Mouse (Mus musculus): Measurements from ENCODE around the gene Igfbp7. TPM values are rescaled to one million over a fixed set of nuclear protein-coding genes. Genes with fewer than 3 reads are reported as not detected.

The Igfbp7 gene
- total and polyA plus RNA-seq, 3 experiments: 0.07 TPM; not detected in 2

DNA sequence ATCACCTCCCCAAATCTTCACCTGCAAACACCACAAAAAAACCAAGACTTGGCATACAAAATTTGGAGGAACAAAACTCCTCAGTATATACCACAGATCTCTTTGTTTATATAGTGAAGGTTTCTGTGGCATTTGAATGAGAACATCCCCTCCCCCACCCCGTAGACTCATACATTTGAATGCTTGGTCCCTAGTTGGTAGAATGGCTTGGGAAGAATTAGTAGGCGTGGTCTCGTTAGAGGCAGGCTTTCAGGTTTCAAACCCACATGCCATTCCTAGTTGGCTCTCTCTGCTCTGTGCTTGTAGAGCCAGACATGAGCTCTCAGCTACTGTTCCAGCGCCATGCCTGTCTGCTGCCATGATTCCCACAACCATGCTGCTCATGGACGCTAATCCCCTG, 26.2 kb downstream of the Igfbp7 start:
- TF ChIP-seq MAX (IDR thresholded peaks at IDR 0.05; ENCODE audit: low read length) (no peak), BHLHE40 (IDR thresholded peaks at IDR 0.05; ENCODE audit: borderline replicate concordance, low read depth, low read length) (no peak), ETS1 (IDR thresholded peaks at IDR 0.05; ENCODE audit: low read depth, low read length) (no peak), SIN3A (IDR thresholded peaks at IDR 0.05; ENCODE audit: low read length) (no peak), E2F4 (IDR thresholded peaks at IDR 0.05; ENCODE audit: borderline replicate concordance, low read depth, low read length) (no peak), MXI1 (IDR thresholded peaks at IDR 0.05; ENCODE audit: low read depth, low read length) (no peak), TAL1 (IDR thresholded peaks at IDR 0.05; ENCODE audit: low read length) (no peak), SMC3 (IDR thresholded peaks at IDR 0.05; ENCODE audit: low read depth, low read length) (no peak), POLR2AphosphoS5 (IDR thresholded peaks at IDR 0.05; ENCODE audit: borderline replicate concordance, low read depth, low read length) (no peak), CTCF (IDR thresholded peaks at IDR 0.05 in 2 of 3, conservative IDR thresholded peaks at IDR 0.05 in 1 of 3; ENCODE audit: control insufficient read depth in 1 of 3, insufficient read depth in 1 of 3, low read depth in 2 of 3, low read length in 3 of 3, poor library complexity in 1 of 3, severe bottlenecking in 1 of 3) (no peak), USF1 (IDR thresholded peaks at IDR 0.05; ENCODE audit: low read depth, low read length) (no peak), MAFK (IDR thresholded peaks at IDR 0.05; ENCODE audit: borderline replicate concordance, low read depth, low read length) (no peak), POLR2AphosphoS2 (IDR thresholded peaks at IDR 0.05; ENCODE audit: low read length) (no peak), GABPA (IDR thresholded peaks at IDR 0.05; ENCODE audit: low read depth, low read length) (no peak), HCFC1 (IDR thresholded peaks at IDR 0.05; ENCODE audit: low read depth, low read length) (no peak)
- Histone ChIP-seq H3K27ac (ENCODE audit: control insufficient read depth, low read depth, low read length) (no peak overlapping the region), H3K4me3 (ENCODE audit: control insufficient read depth in 1 of 2, insufficient read depth in 1 of 2, low read depth in 2 of 2, low read length in 2 of 2) (no peak overlapping the region), H3K9me3 (replicated peaks; ENCODE audit: insufficient read depth, low read length) (no peaks in the 10 kb centered on the region), H3K79me2 (ENCODE audit: control insufficient read depth, insufficient read depth, low read length, poor library complexity) (no peaks in the 10 kb centered on the region), H3K36me3 (ENCODE audit: control insufficient read depth in 1 of 2, insufficient read depth in 2 of 2, low read length in 2 of 2) (no peaks in the 10 kb centered on the region), H3K27me3 (ENCODE audit: control insufficient read depth in 1 of 2, insufficient read depth in 2 of 2, low read length in 2 of 2) (no peaks in the 10 kb centered on the region), H3K9ac (ENCODE audit: control insufficient read depth, low read depth, low read length, poor library complexity, severe bottlenecking) (no peak overlapping the region), H3K4me1 (ENCODE audit: control insufficient read depth in 1 of 2, insufficient read depth in 2 of 2, low read length in 2 of 2) (no peaks in the 10 kb centered on the region)
- no peak for DNase-seq (ENCODE audit: low read depth, low spot score)

DNA sequence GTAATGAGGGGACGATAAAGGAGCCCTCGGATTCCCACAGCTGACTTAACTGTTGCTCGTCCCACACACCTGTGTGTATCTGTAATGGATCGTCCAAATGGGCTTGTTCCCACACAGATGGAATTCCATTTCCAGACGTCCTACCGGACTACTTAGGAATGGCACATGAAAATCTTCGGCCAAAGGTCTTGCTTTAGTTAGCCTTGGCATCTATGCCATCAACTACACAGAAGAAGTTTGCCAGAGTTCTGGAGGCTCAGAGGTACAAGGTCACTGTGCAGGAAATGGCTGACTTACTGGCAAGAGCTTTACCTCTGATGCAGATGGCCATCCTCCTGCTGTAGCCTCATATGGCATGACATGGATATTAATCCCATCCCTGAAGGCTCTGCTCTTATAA, 26.6 kb downstream of the Igfbp7 start:
- no peak overlapping the region for H3K9ac ChIP-seq (ENCODE audit: control insufficient read depth, low read depth, low read length, poor library complexity, severe bottlenecking)
- TF ChIP-seq TAL1 (IDR thresholded peaks at IDR 0.05; ENCODE audit: low read length): no peak
- TF ChIP-seq ETS1 (IDR thresholded peaks at IDR 0.05; ENCODE audit: low read depth, low read length): no peak
- H3K9me3 ChIP-seq (replicated peaks; ENCODE audit: insufficient read depth, low read length): no peaks in the 10 kb centered on the region
- H3K36me3 ChIP-seq (ENCODE audit: control insufficient read depth in 1 of 2, insufficient read depth in 2 of 2, low read length in 2 of 2): no peaks in the 10 kb centered on the region
- H3K4me1 ChIP-seq (ENCODE audit: control insufficient read depth in 1 of 2, insufficient read depth in 2 of 2, low read length in 2 of 2): no peaks in the 10 kb centered on the region
- H3K4me3 ChIP-seq (ENCODE audit: control insufficient read depth in 1 of 2, insufficient read depth in 1 of 2, low read depth in 2 of 2, low read length in 2 of 2): no peak overlapping the region
- H3K27me3 ChIP-seq (ENCODE audit: control insufficient read depth in 1 of 2, insufficient read depth in 2 of 2, low read length in 2 of 2): no peaks in the 10 kb centered on the region
- H3K27ac ChIP-seq (ENCODE audit: control insufficient read depth, low read depth, low read length): no peak overlapping the region
- no peaks in the 10 kb centered on the region for H3K79me2 ChIP-seq (ENCODE audit: control insufficient read depth, insufficient read depth, low read length, poor library complexity)
- DNase-seq (ENCODE audit: low read depth, low spot score): no peak

DNA sequence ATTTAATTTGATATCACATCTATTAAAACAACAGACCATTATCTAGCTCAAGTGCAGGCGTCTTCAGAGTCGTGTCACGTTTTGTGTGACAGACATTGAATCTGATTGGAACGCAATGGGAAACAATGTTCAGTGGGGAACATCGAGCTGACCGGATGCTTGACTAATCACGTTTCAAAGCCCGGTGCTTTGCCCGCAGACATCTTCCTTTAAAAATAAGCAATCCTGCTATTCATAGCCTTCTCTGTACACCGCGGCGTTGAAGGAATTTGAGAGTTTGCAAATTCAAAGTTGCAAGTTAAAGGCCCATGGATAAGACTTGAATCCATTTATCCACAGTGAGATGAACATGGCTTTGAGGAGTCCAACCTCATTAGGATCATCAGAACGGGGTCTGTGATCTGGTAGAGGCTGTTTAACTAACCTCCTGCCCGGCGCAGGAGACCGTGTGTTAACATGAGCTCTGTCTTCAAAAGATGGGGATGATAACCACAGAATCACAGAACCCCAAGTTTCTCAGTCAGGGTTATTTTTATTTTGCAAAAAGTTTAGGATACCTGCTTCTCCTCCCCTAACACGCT, 27.4 kb downstream of the Igfbp7 start:
- Histone ChIP-seq H3K4me1 (ENCODE audit: control insufficient read depth in 1 of 2, insufficient read depth in 2 of 2, low read length in 2 of 2) (no peaks in the 10 kb centered on the region), H3K27ac (ENCODE audit: control insufficient read depth, low read depth, low read length) (no peak overlapping the region), H3K79me2 (ENCODE audit: control insufficient read depth, insufficient read depth, low read length, poor library complexity) (no peaks in the 10 kb centered on the region), H3K9me3 (replicated peaks; ENCODE audit: insufficient read depth, low read length) (no peaks in the 10 kb centered on the region), H3K36me3 (ENCODE audit: control insufficient read depth in 1 of 2, insufficient read depth in 2 of 2, low read length in 2 of 2) (no peaks in the 10 kb centered on the region), H3K4me3 (ENCODE audit: control insufficient read depth in 1 of 2, insufficient read depth in 1 of 2, low read depth in 2 of 2, low read length in 2 of 2) (no peak overlapping the region), H3K27me3 (ENCODE audit: control insufficient read depth in 1 of 2, insufficient read depth in 2 of 2, low read length in 2 of 2) (no peaks in the 10 kb centered on the region), H3K9ac (ENCODE audit: control insufficient read depth, low read depth, low read length, poor library complexity, severe bottlenecking) (no peak overlapping the region)
- no peak for DNase-seq (ENCODE audit: low read depth, low spot score)
- TF ChIP-seq MYC (IDR thresholded peaks at IDR 0.05; ENCODE audit: low read depth, low read length): no peak
- TF ChIP-seq HCFC1 (IDR thresholded peaks at IDR 0.05; ENCODE audit: low read depth, low read length): no peak
- no peak for TF ChIP-seq TBP (IDR thresholded peaks at IDR 0.05; ENCODE audit: low read depth, low read length)
- no peak for TF ChIP-seq USF2 (IDR thresholded peaks at IDR 0.05; ENCODE audit: borderline replicate concordance in 1 of 2, insufficient read depth in 1 of 2, low read depth in 1 of 2, low read length in 2 of 2)

Measured in MEL (cell line).